Mouse (Mus musculus): ENCODE results near the gene Zcchc7. TPM values are rescaled to one million over a fixed set of nuclear protein-coding genes. Genes with fewer than 3 reads are reported as not detected.
"Not testable (repeated sequence)": the region's sequence is repeated elsewhere in the genome, so short reads cannot be mapped to it uniquely, and the experiment has no call there.

Zcchc7 gene
- polyA plus RNA-seq, 1 experiment from 2014 or later: 25.3 TPM

DNA sequence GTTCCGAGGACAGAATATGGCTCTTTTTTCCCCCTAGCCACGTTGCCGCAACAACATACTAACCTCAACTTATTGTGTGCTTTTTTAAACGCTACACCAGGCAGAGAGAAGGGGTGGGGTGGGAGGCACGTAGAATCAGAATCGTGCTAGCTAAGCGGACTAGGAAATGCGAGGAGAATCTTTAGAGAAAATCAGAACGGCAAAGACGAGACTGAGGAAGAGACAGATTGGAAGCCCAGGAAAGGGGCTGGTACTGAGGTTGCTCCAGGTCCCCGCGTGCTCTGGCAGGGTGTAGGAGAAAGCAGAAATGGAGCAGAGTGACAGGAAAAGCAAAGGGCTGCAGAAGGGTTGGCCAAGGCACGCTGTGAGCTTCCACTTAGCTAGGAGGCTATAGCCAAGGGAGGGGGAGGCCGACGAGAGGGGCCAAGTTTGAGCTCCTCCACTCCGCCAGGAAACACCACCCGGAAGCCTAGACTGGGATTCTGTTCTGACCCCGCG lies 42.1 kb upstream of the Zcchc7 start:
- peaks cover 31% of the 10 kb centered on the region for H3K4me1 ChIP-seq (replicated peaks)
- peak overlapping the region; percentile 26 for H3K4me3 ChIP-seq
- WGBS: under 1% methylated on average over 19 of the region's 19 CpGs
- no peak overlapping the region for H3K27ac ChIP-seq
- no peaks in the 10 kb centered on the region for H3K9me3 ChIP-seq (replicated peaks)
- ATAC-seq (replicated peaks; ENCODE audit: insufficient number of reproducible peaks, insufficient read depth, low FRiP score, low read depth): no peak
- peaks cover 95% of the 10 kb centered on the region for H3K27me3 ChIP-seq
- no peaks in the 10 kb centered on the region for H3K36me3 ChIP-seq
- H3K4me2 ChIP-seq: no peak overlapping the region
- H3K9ac ChIP-seq: no peak overlapping the region

DNA sequence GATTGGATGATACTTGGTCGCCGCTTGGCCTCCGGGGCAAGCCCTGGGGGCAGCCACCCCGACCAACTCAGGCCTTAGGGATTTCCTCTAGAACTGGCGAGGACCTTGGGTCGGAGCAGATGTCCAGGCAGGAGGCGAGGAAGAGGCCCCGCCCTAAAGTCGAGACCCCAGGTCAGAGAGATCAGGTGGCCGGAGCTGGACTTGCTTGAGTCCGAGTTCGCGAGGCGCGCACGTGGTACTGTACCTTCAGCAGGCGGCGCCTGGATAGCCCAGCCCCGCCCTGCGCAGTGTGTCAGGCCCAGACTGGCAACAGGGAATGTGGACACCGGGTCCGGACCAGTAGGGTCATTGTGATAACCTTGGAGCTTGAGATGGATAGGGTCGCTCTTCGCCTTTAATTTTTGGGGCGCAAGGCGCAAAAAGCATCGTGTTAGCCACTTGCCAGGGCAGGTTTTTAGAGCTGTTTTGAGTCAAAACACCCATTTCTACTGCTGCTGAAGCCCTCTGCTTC lies 41.5 kb upstream of the Zcchc7 start:
- H3K4me1 ChIP-seq (replicated peaks): peaks cover 31% of the 10 kb centered on the region
- no peak overlapping the region for H3K27ac ChIP-seq
- peaks cover 92% of the 10 kb centered on the region for H3K27me3 ChIP-seq
- H3K9me3 ChIP-seq (replicated peaks): no peaks in the 10 kb centered on the region
- no peak for ATAC-seq (replicated peaks; ENCODE audit: insufficient number of reproducible peaks, insufficient read depth, low FRiP score, low read depth)
- H3K9ac ChIP-seq: no peak overlapping the region
- H3K4me2 ChIP-seq: no peak overlapping the region
- H3K36me3 ChIP-seq: no peaks in the 10 kb centered on the region
- 3% methylated on average over 27 of the region's 27 CpGs for WGBS
- 0 out of 2 replicates have a peak overlapping the region, but pooled peaks have one; percentile 26 for H3K4me3 ChIP-seq

DNA sequence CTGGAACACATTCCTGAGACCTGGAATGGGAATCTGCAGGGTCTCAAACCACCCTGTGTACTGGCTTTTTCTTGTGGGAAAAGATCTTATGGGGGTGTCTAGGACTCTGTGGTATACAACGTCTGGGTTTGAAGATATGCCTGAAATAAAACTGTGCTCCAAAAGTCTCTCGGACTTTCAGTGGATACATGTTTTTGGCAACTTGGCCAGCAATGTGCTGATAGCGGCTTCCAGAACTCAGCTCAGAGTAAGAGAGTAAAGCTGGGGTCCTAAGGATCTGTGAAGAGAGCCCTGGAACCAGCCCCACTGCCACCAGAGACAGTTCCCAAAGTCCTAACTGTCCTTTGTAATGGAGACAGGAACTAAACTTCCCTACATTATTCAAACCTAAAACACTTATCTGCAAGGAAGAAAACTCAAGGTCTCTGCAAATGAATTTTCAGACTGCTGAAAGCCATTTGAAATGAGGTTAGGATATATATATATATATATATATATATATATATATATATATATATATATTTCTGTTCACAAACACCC lies 40.0 kb upstream of the Zcchc7 start:
- Histone ChIP-seq H3K9me3 (replicated peaks) (no peaks in the 10 kb centered on the region), H3K9ac (no peak overlapping the region), H3K27ac (no peak overlapping the region), H3K27me3 (peaks cover 89% of the 10 kb centered on the region), H3K4me3 (no peak overlapping the region), H3K36me3 (no peaks in the 10 kb centered on the region), H3K4me1 (replicated peaks) (peaks cover 29% of the 10 kb centered on the region), H3K4me2 (no peak overlapping the region)
- WGBS: 11% methylated on average over 3 of the region's 3 CpGs
- ATAC-seq (replicated peaks; ENCODE audit: insufficient number of reproducible peaks, insufficient read depth, low FRiP score, low read depth): no peak

- no peak overlapping the region for H3K9ac ChIP-seq
- ATAC-seq (replicated peaks; ENCODE audit: insufficient number of reproducible peaks, insufficient read depth, low FRiP score, low read depth): no peak
- H3K27ac ChIP-seq: no peak overlapping the region
- peaks cover 82% of the 10 kb centered on the region for H3K27me3 ChIP-seq
- H3K4me2 ChIP-seq: no peak overlapping the region
- H3K9me3 ChIP-seq (replicated peaks): no peaks in the 10 kb centered on the region
- WGBS: 6% methylated on average over 10 of the region's 10 CpGs
- H3K36me3 ChIP-seq: no peaks in the 10 kb centered on the region
- no peak overlapping the region for H3K4me3 ChIP-seq
- H3K4me1 ChIP-seq (replicated peaks): peaks cover 24% of the 10 kb centered on the region
Observed at GRCm38 (mm10) chr4:44716391-44716790, 39.3 kb upstream of the Zcchc7 start.

DNA sequence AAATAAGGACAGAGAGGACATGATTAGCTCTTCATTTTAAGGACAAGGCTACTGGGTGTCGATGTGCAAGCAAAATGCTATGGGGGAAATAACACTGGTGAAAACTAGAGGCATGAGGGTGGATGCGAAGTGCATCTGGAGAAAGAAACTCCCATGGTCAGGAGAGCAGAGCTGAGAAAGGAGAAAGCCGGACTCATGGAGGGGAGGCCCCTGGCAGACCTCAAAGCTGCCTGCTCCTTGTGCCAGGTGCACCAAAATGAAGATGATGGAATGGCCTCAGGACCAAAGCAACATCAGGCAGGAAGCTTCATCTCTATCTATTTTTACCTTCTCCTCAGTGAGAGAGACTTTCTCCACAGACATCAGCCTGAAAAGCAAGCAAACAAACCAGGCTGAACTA lies 38.0 kb upstream of the Zcchc7 start:
- Histone ChIP-seq H3K4me3 (no peak overlapping the region), H3K27me3 (peaks cover 69% of the 10 kb centered on the region), H3K4me2 (no peak overlapping the region), H3K36me3 (no peaks in the 10 kb centered on the region), H3K9me3 (replicated peaks) (no peaks in the 10 kb centered on the region), H3K27ac (no peak overlapping the region), H3K9ac (no peak overlapping the region), H3K4me1 (replicated peaks) (peaks cover 16% of the 10 kb centered on the region)
- 57% methylated on average over 3 of the region's 3 CpGs for WGBS
- no peak for ATAC-seq (replicated peaks; ENCODE audit: insufficient number of reproducible peaks, insufficient read depth, low FRiP score, low read depth)

DNA sequence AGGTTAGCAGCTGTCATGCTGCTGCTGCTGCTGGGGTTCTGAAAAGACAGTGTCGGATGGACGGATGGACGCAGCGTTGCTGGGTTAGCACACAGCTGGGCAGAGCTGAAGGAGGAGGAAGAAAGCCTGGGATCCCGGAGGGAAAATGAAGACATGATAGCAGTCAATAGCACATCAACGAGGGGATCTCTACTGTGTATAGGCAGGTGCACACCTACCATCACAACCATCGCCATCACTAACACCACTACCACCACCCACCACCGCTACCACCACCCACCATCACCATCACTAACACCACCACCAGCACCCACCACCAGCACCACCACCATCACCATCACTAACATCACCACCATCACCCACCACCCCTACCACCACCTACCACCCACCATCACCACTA lies 35.6 kb upstream of the Zcchc7 start:
- H3K4me3 ChIP-seq: no peak overlapping the region
- no peaks in the 10 kb centered on the region for H3K4me1 ChIP-seq (replicated peaks)
- H3K9ac ChIP-seq: no peak overlapping the region
- 90% methylated on average over 8 of the region's 8 CpGs for WGBS
- no peak overlapping the region for H3K4me2 ChIP-seq
- ATAC-seq (replicated peaks; ENCODE audit: insufficient number of reproducible peaks, insufficient read depth, low FRiP score, low read depth): no peak
- no peaks in the 10 kb centered on the region for H3K36me3 ChIP-seq
- H3K9me3 ChIP-seq (replicated peaks): no peaks in the 10 kb centered on the region
- no peak overlapping the region for H3K27ac ChIP-seq
- peaks cover 50% of the 10 kb centered on the region for H3K27me3 ChIP-seq

DNA sequence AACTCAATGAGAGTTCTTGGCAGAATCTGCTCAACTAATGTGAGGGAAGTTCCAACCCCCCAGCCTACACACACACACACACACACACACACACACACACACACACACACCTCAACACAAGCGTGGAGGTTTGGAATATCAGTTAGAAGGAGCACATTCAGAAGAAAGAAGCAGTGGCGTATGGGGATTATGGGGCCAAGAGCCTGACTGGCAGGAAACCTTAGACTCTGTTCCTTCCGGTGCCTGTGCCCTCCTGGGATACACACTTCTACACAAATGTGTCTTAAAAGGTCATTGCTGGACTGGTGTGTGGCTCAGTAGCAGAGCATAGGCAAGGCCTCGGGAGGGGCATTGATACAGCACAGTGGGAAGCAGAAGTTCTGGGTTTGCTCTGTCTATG lies 34.4 kb upstream of the Zcchc7 start:
- no peak for ATAC-seq (replicated peaks; ENCODE audit: insufficient number of reproducible peaks, insufficient read depth, low FRiP score, low read depth)
- Histone ChIP-seq H3K4me1 (replicated peaks) (no peaks in the 10 kb centered on the region), H3K4me3 (no peak overlapping the region), H3K9ac (no peak overlapping the region), H3K9me3 (replicated peaks) (no peaks in the 10 kb centered on the region), H3K27me3 (peaks cover 44% of the 10 kb centered on the region), H3K36me3 (no peaks in the 10 kb centered on the region), H3K27ac (no peak overlapping the region), H3K4me2 (no peak overlapping the region)
- 79% methylated on average over 4 of the region's 4 CpGs for WGBS

GRCm38 (mm10) chr4:44740471-44740870 lies 15.2 kb upstream of the Zcchc7 start:
- Histone ChIP-seq H3K4me1 (replicated peaks) (no peaks in the 10 kb centered on the region), H3K4me2 (no peak overlapping the region), H3K9me3 (replicated peaks) (no peaks in the 10 kb centered on the region), H3K36me3 (no peaks in the 10 kb centered on the region), H3K9ac (no peak overlapping the region), H3K27ac (no peak overlapping the region), H3K4me3 (no peak overlapping the region), H3K27me3 (0 out of 2 replicates have a peak, but pooled peaks cover 2% of the 10 kb centered on the region)
- WGBS: 59% methylated on average over 1 of the region's 1 CpGs
- no peak for ATAC-seq (replicated peaks; ENCODE audit: insufficient number of reproducible peaks, insufficient read depth, low FRiP score, low read depth)

GRCm38 (mm10) chr4:44756134-44756951 lies 666 bp downstream of the Zcchc7 start:
- peaks cover 11% of the 10 kb centered on the region for H3K4me1 ChIP-seq (replicated peaks)
- H3K27ac ChIP-seq: peak overlapping the region; percentile 92
- under 1% methylated on average over 58 of the region's 60 CpGs for WGBS
- no peaks in the 10 kb centered on the region for H3K9me3 ChIP-seq (replicated peaks)
- H3K4me2 ChIP-seq: peak overlapping the region; percentile 77
- ATAC-seq (replicated peaks; ENCODE audit: insufficient number of reproducible peaks, insufficient read depth, low FRiP score, low read depth): peak; percentile 98
- H3K9ac ChIP-seq: peak overlapping the region; percentile 96
- no peaks in the 10 kb centered on the region for H3K27me3 ChIP-seq
- peak overlapping the region; percentile 90 for H3K4me3 ChIP-seq
- no peaks in the 10 kb centered on the region for H3K36me3 ChIP-seq

GRCm38 (mm10) chr4:44757131-44757530 lies 1.5 kb downstream of the Zcchc7 start:
- Histone ChIP-seq H3K4me3 (peak overlapping the region; percentile 90), H3K4me1 (replicated peaks) (peaks cover 11% of the 10 kb centered on the region), H3K9ac (peak overlapping the region; percentile 96), H3K27ac (peak overlapping the region; percentile 92), H3K4me2 (peak overlapping the region; percentile 77)
- H3K36me3 ChIP-seq; H3K9me3 ChIP-seq (replicated peaks); ATAC-seq (replicated peaks; ENCODE audit: insufficient number of reproducible peaks, insufficient read depth, low FRiP score, low read depth); H3K27me3 ChIP-seq: not testable (repeated sequence)
- WGBS: 6% methylated on average over 10 of the region's 10 CpGs

GRCm38 (mm10) chr4:44774890-44775289 lies 19.2 kb downstream of the Zcchc7 start:
- Histone ChIP-seq H3K4me2 (no peak overlapping the region), H3K9me3 (replicated peaks) (no peaks in the 10 kb centered on the region), H3K27ac (no peak overlapping the region), H3K27me3 (no peaks in the 10 kb centered on the region), H3K9ac (no peak overlapping the region), H3K4me1 (replicated peaks) (0 out of 2 replicates have a peak, but pooled peaks cover 2% of the 10 kb centered on the region), H3K4me3 (no peak overlapping the region), H3K36me3 (no peaks in the 10 kb centered on the region)
- 95% methylated on average over 3 of the region's 3 CpGs for WGBS
- no peak for ATAC-seq (replicated peaks; ENCODE audit: insufficient number of reproducible peaks, insufficient read depth, low FRiP score, low read depth)
